Mouse (Mus musculus) embryonic fibroblast, embryonic 13.5 days (primary cell): Measurements from ENCODE around the gene Bcor.

Source experiments
- CTCF ChIP-seq: IDR thresholded peaks from 2 replicates; pipeline ENCODE4 v1.5.1; 2011; ENCODE audit warnings: mild to moderate bottlenecking, control low read depth, low read length, moderate library complexity, borderline replicate concordance; ENCODE audit not compliant: insufficient read depth
- POLR2A ChIP-seq: IDR thresholded peaks from 2 replicates; pipeline ENCODE4 v1.6.1; 2011; ENCODE audit warnings: low read depth, mild to moderate bottlenecking, control low read depth, low read length, moderate library complexity

DNA sequence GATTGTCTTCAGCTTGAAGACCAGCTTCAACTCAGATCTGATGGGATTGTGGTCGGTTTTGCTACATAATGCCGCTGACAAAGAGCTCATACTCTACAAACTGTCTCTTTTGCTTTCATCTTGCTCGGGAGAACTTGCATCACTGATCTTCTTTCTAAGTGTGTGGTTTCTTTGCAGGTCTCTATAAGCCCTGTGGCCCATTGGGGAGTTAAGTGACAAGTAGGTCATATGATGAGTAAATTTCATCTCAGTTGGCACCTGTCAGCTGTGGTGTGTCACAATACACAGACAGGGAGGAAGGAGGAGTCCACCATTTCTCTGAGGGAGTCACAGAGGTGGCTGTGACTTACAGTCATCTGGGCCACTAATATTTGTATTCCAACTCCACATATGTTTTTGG is 42.8 kb upstream of the Bcor start:
- TF ChIP-seq CTCF = no peak
- no peak for TF ChIP-seq POLR2A
